Mouse (Mus musculus) hindbrain, embryonic 11.5 days (tissue): ENCODE results near the gene Pcsk7. TPM values are rescaled to one million over a fixed set of nuclear protein-coding genes. Genes with fewer than 3 reads are reported as not detected.

Source experiments
- ATAC-seq: fragments of 200-750 bp; cut with Nextera tagmentation; 2 replicates; pipeline ENCODE4 v1.8.0; 2017; ENCODE audit warnings: mild to moderate bottlenecking, moderate TSS enrichment, moderate library complexity; ENCODE audit not compliant: low FRiP score
- DNase-seq: peaks from one replicate; pipeline ENCODE4 v3.0.0-alpha.2; 2015; ENCODE audit warnings: low spot score
- H3K27ac ChIP-seq: fragments of 300-500 bp; sonication (generic); 2 replicates; pipeline ENCODE4 v1.5.1; 2014; ENCODE audit warnings: mild to moderate bottlenecking, low read depth, low read length
- H3K27me3 ChIP-seq: fragments of 300-500 bp; sonication (generic); 2 replicates; pipeline ENCODE4 v1.6.1; 2014; ENCODE audit warnings: mild to moderate bottlenecking, low read length, moderate library complexity, mixed read lengths; ENCODE audit not compliant: control insufficient read depth, insufficient read depth
- H3K36me3 ChIP-seq: fragments of 300-500 bp; sonication (generic); 2 replicates; pipeline ENCODE4 v1.6.1; 2014; ENCODE audit warnings: mild to moderate bottlenecking, low read length, moderate library complexity, mixed read lengths; ENCODE audit not compliant: control insufficient read depth, insufficient read depth
- H3K4me1 ChIP-seq: fragments of 300-500 bp; sonication (generic); replicated peaks from 2 replicates; pipeline ENCODE4 v1.6.1; 2014; ENCODE audit warnings: low read length, mixed read lengths; ENCODE audit not compliant: control insufficient read depth, insufficient read depth
- H3K4me2 ChIP-seq: fragments of 300-500 bp; sonication (generic); replicated peaks from 2 replicates; pipeline ENCODE4 v1.6.1; 2014; ENCODE audit warnings: mild to moderate bottlenecking, low read depth, low read length
- H3K4me3 ChIP-seq: fragments of 300-500 bp; sonication (generic); 2 replicates; pipeline ENCODE4 v1.5.1; 2014; ENCODE audit warnings: low read depth, low read length
- H3K9ac ChIP-seq: fragments of 300-500 bp; sonication (generic); 2 replicates; pipeline ENCODE4 v1.6.1; 2014; ENCODE audit warnings: low read depth, low read length
- H3K9me3 ChIP-seq: fragments of 300-500 bp; sonication (generic); 2 replicates; pipeline ENCODE4 v1.6.1; 2016; ENCODE audit warnings: low read length; ENCODE audit not compliant: control insufficient read depth
- WGBS: fragments of 180-500 bp; shearing (Covaris S2); extraction: QIAGEN DNeasy Blood & Tissue Kit; methylation state at CpG from one replicate; pipeline ENCODE4 v1.1.7; 2014; 5-methylcytosine and 5-hydroxymethylcytosine counted together
- polyA plus RNA-seq: library from polyadenylated mRNA; unstranded; fragments of >200 nt; fragmentation: Nextera tagmentation; extraction: Ambion mirVana; gene quantifications from 2 replicates; pipeline ENCODE4 v1.2.1, GENCODE M21; 2014

Pcsk7 gene
- 13.3 and 15.7 TPM in 2 replicates for polyA plus RNA-seq

- Histone ChIP-seq H3K4me2 (peak within 1 kb of the TSS; percentile 83), H3K36me3 (no peaks in the 10 kb centered on the region), H3K4me1 (no peaks in the 10 kb centered on the region), H3K27ac (peak within 1 kb of the TSS; percentile 95), H3K9ac (peak within 1 kb of the TSS; percentile 79), H3K27me3 (no peaks in the 10 kb centered on the region), H3K9me3 (no peaks in the 10 kb centered on the region), H3K4me3 (peak within 1 kb of the TSS; percentile 71)
- peak; percentile 95 for DNase-seq
- under 1% methylated on average over 72 of the region's 80 CpGs for WGBS
- peak; percentile 92 for ATAC-seq
Observed at GRCm38 (mm10) chr9:45906355-45907077, at the start of gene Pcsk7, which contains the start of gene Rnf214. Pcsk7 (plus strand) TSS chr9:45906497. Rnf214 (minus strand) TSS chr9:45906911.

GRCm38 (mm10) chr9:45859364-45859763, 46.9 kb upstream of the Pcsk7 start:
- Histone ChIP-seq H3K4me2 (no peak overlapping the region), H3K4me1 (no peaks in the 10 kb centered on the region), H3K36me3 (peaks cover 15% of the 10 kb centered on the region; the same call in 1 of the 2 replicates), H3K4me3 (no peak overlapping the region), H3K27me3 (no peaks in the 10 kb centered on the region), H3K9me3 (no peaks in the 10 kb centered on the region), H3K9ac (no peak overlapping the region), H3K27ac (no peak overlapping the region)
- WGBS: 93% methylated on average over 10 of the region's 10 CpGs
- no peak for ATAC-seq
- DNase-seq: no peak

- 88% methylated on average over 7 of the region's 7 CpGs for WGBS
- H3K27ac ChIP-seq: 0 out of 2 replicates have a peak overlapping the region, but pooled peaks have one; percentile 24
- H3K4me3 ChIP-seq: no peak overlapping the region
- no peak for DNase-seq
- no peak overlapping the region for H3K9ac ChIP-seq
- H3K4me1 ChIP-seq: no peaks in the 10 kb centered on the region
- H3K27me3 ChIP-seq: no peaks in the 10 kb centered on the region
- ATAC-seq: no peak
- peaks cover 15% of the 10 kb centered on the region; the same call in 1 of the 2 replicates for H3K36me3 ChIP-seq
- H3K9me3 ChIP-seq: no peaks in the 10 kb centered on the region
- H3K4me2 ChIP-seq: no peak overlapping the region
Observed at GRCm38 (mm10) chr9:45861813-45862212, 44.5 kb upstream of the Pcsk7 start.

GRCm38 (mm10) chr9:45869181-45869580, 37.1 kb upstream of the Pcsk7 start:
- Histone ChIP-seq H3K36me3 (peaks cover 14% of the 10 kb centered on the region), H3K9ac (no peak overlapping the region)

GRCm38 (mm10) chr9:45870265-45870664, 36.0 kb upstream of the Pcsk7 start:
- no peak overlapping the region for H3K9ac ChIP-seq
- no peaks in the 10 kb centered on the region for H3K9me3 ChIP-seq
- no peak overlapping the region for H3K27ac ChIP-seq
- peaks cover 14% of the 10 kb centered on the region for H3K36me3 ChIP-seq
- no peaks in the 10 kb centered on the region for H3K4me1 ChIP-seq
- no peak overlapping the region for H3K4me2 ChIP-seq
- ATAC-seq (no peak), DNase-seq (no peak)
- no peaks in the 10 kb centered on the region for H3K27me3 ChIP-seq
- H3K4me3 ChIP-seq: no peak overlapping the region
- 85% methylated on average over 3 of the region's 3 CpGs for WGBS

More at GRCm38 (mm10) chr9:45869181-45869580, 37.1 kb upstream of the Pcsk7 start:
- DNase-seq: no peak
- Histone ChIP-seq H3K9me3 (no peaks in the 10 kb centered on the region), H3K4me3 (no peak overlapping the region), H3K27ac (no peak overlapping the region), H3K27me3 (no peaks in the 10 kb centered on the region), H3K4me2 (no peak overlapping the region), H3K4me1 (no peaks in the 10 kb centered on the region)
- no peak for ATAC-seq
- WGBS: 100% methylated on average over 3 of the region's 3 CpGs

- no peaks in the 10 kb centered on the region for H3K9me3 ChIP-seq
- DNase-seq (peak; percentile 34), ATAC-seq (no peak)
- H3K27me3 ChIP-seq: no peaks in the 10 kb centered on the region
- H3K27ac ChIP-seq: no peak overlapping the region
- no peak overlapping the region for H3K4me2 ChIP-seq
- H3K4me1 ChIP-seq: no peaks in the 10 kb centered on the region
- no peak overlapping the region for H3K9ac ChIP-seq
- 0 out of 2 replicates have a peak, but pooled peaks cover 2% of the 10 kb centered on the region for H3K36me3 ChIP-seq
- H3K4me3 ChIP-seq: no peak overlapping the region
- 87% methylated on average over 2 of the region's 2 CpGs for WGBS
Observed at GRCm38 (mm10) chr9:45877928-45878327, 28.4 kb upstream of the Pcsk7 start.

GRCm38 (mm10) chr9:45893681-45894080, 12.6 kb upstream of the Pcsk7 start:
- ATAC-seq: no peak
- Histone ChIP-seq H3K36me3 (peaks cover 9% of the 10 kb centered on the region), H3K27me3 (no peaks in the 10 kb centered on the region), H3K4me3 (no peak overlapping the region), H3K27ac (no peak overlapping the region), H3K4me1 (no peaks in the 10 kb centered on the region), H3K9ac (no peak overlapping the region), H3K4me2 (no peak overlapping the region), H3K9me3 (no peaks in the 10 kb centered on the region)
- DNase-seq: no peak

- no peaks in the 10 kb centered on the region for H3K4me1 ChIP-seq
- H3K9ac ChIP-seq: peak overlapping the region; percentile 79
- peak overlapping the region; percentile 71 for H3K4me3 ChIP-seq
- no peaks in the 10 kb centered on the region for H3K27me3 ChIP-seq
- peak overlapping the region; percentile 83 for H3K4me2 ChIP-seq
- DNase-seq (no peak), ATAC-seq (no peak)
- no peaks in the 10 kb centered on the region for H3K36me3 ChIP-seq
- WGBS: 73% methylated on average over 4 of the region's 4 CpGs
- no peaks in the 10 kb centered on the region for H3K9me3 ChIP-seq
- no peak overlapping the region for H3K27ac ChIP-seq
Observed at GRCm38 (mm10) chr9:45905196-45905595, 1.1 kb upstream of the Pcsk7 start.

GRCm38 (mm10) chr9:45905811-45906237, 473 bp upstream of the Pcsk7 start:
- Histone ChIP-seq H3K9ac (peak overlapping the region; percentile 79), H3K27ac (peak overlapping the region; percentile 95), H3K27me3 (no peaks in the 10 kb centered on the region), H3K36me3 (no peaks in the 10 kb centered on the region), H3K4me2 (peak overlapping the region; percentile 83), H3K9me3 (no peaks in the 10 kb centered on the region), H3K4me3 (peak overlapping the region; percentile 71), H3K4me1 (no peaks in the 10 kb centered on the region)
- ATAC-seq (peak; percentile 81), DNase-seq (peak; percentile 71)
- WGBS: 0% methylated on average over 15 of the region's 27 CpGs
